Mouse (Mus musculus) heart, adult 2 months (tissue): Measurements from ENCODE around the gene Kmt5a.

Experiments used
- CTCF ChIP-seq: fragments of 200-600 bp; IDR thresholded peaks from 2 replicates; pipeline ENCODE4 v1.8.1; 2022; ENCODE audit warnings: antibody characterized with exemption, mild to moderate bottlenecking, moderate library complexity
- EP300 ChIP-seq: fragments of 200-500 bp; IDR thresholded peaks from 2 replicates; pipeline ENCODE4 v1.6.1; 2011; ENCODE audit warnings: low read depth, low read length, control low read depth; ENCODE audit not compliant: insufficient read depth
- POLR2A ChIP-seq: fragments of 200-500 bp; IDR thresholded peaks from 2 replicates; pipeline ENCODE4 v1.6.1; 2011; ENCODE audit warnings: mild to moderate bottlenecking, low read depth, low read length, control low read depth; ENCODE audit not compliant: insufficient read depth

- TF ChIP-seq CTCF, result 0 out of 2 replicates have a peak, but pooled peaks have one; percentile 2
- no peak for TF ChIP-seq EP300
- TF ChIP-seq POLR2A, result peak; percentile 73
Measured at GRCm38 (mm10) chr5:124444661-124445561, 5.2 kb downstream of the Kmt5a start.
